Mouse (Mus musculus) limb, embryonic 13.5 days (tissue): Measurements from ENCODE around the gene Malsu1. TPM values are rescaled to one million over a fixed set of nuclear protein-coding genes. Genes with fewer than 3 reads are reported as not detected.
A peak's percentile ranks its signal among the peaks of the same experiment; 100 is the strongest.

ENCODE experiments used
- ATAC-seq: fragments of 200-750 bp; cut with Nextera tagmentation; 2 replicates; pipeline ENCODE4 v1.8.0; 2017; ENCODE audit warnings: low read depth, moderate number of reproducible peaks, moderate TSS enrichment; ENCODE audit not compliant: low FRiP score
- H3K27ac ChIP-seq: fragments of 300-500 bp; sonication (generic); 2 replicates; pipeline ENCODE4 v1.5.1; 2015; ENCODE audit warnings: inconsistent platforms, mild to moderate bottlenecking, moderate library complexity
- H3K27me3 ChIP-seq: fragments of 300-500 bp; sonication (generic); 2 replicates; pipeline ENCODE4 v1.6.1; 2015; ENCODE audit warnings: mild to moderate bottlenecking, inconsistent platforms
- H3K36me3 ChIP-seq: fragments of 300-500 bp; sonication (generic); 2 replicates; pipeline ENCODE4 v1.6.1; 2015; ENCODE audit warnings: inconsistent platforms, mild to moderate bottlenecking, moderate library complexity
- H3K4me1 ChIP-seq: fragments of 300-500 bp; sonication (generic); 2 replicates; pipeline ENCODE4 v1.6.1; 2015; ENCODE audit warnings: inconsistent platforms
- H3K4me2 ChIP-seq: fragments of 300-500 bp; sonication (generic); replicated peaks from 2 replicates; pipeline ENCODE4 v1.6.1; 2015; ENCODE audit warnings: inconsistent platforms, mild to moderate bottlenecking, moderate library complexity
- H3K4me3 ChIP-seq: fragments of 300-500 bp; sonication (generic); 2 replicates; pipeline ENCODE4 v1.5.1; 2015; ENCODE audit warnings: moderate library complexity, mild to moderate bottlenecking, inconsistent platforms
- H3K9ac ChIP-seq: fragments of 300-500 bp; sonication (generic); 2 replicates; pipeline ENCODE4 v1.6.1; 2015; ENCODE audit warnings: mild to moderate bottlenecking, inconsistent platforms
- H3K9me3 ChIP-seq: fragments of 300-500 bp; sonication (generic); 2 replicates; pipeline ENCODE4 v1.6.1; 2016; ENCODE audit warnings: inconsistent platforms
- WGBS: fragments of 180-500 bp; shearing (Covaris S2); methylation state at CpG from one replicate; pipeline ENCODE4 v1.1.7; 2015; 5-methylcytosine and 5-hydroxymethylcytosine counted together
- polyA plus RNA-seq: library from polyadenylated mRNA; unstranded; fragments of >200 nt; fragmentation: Nextera tagmentation; extraction: Ambion mirVana; gene quantifications from 2 replicates; pipeline ENCODE4 v1.2.1, GENCODE M21; 2015

Malsu1 gene
- polyA plus RNA-seq, 1 experiment from 2014 or later, result 72.7 TPM

GRCm38 (mm10) chr6:49083008-49083407 lies 9.4 kb downstream of the Malsu1 start:
- Histone ChIP-seq H3K36me3 (peaks cover 56% of the 10 kb centered on the region), H3K4me3 (no peak overlapping the region), H3K27me3 (no peaks in the 10 kb centered on the region), H3K27ac (no peak overlapping the region), H3K4me2 (no peak overlapping the region), H3K9me3 (no peaks in the 10 kb centered on the region), H3K4me1 (no peaks in the 10 kb centered on the region), H3K9ac (no peak overlapping the region)
- 89% methylated on average over 4 of the region's 4 CpGs for WGBS
- no peak for ATAC-seq

GRCm38 (mm10) chr6:49094968-49095367 lies 21.4 kb downstream of the Malsu1 start:
- H3K36me3 ChIP-seq, result peaks cover 91% of the 10 kb centered on the region

GRCm38 (mm10) chr6:49096421-49096820 lies 22.8 kb downstream of the Malsu1 start:
- H3K27ac ChIP-seq, result peak overlapping the region; percentile 11; the same call in 1 of the 2 replicates
- no peak overlapping the region for H3K4me3 ChIP-seq
- no peak overlapping the region for H3K4me2 ChIP-seq
- ATAC-seq, result no peak
- 79% methylated on average over 7 of the region's 7 CpGs for WGBS
- no peak overlapping the region for H3K9ac ChIP-seq
- peaks cover 15% of the 10 kb centered on the region for H3K4me1 ChIP-seq
- H3K27me3 ChIP-seq, result no peaks in the 10 kb centered on the region
- H3K9me3 ChIP-seq, result no peaks in the 10 kb centered on the region
- peaks cover 91% of the 10 kb centered on the region for H3K36me3 ChIP-seq

More at GRCm38 (mm10) chr6:49094968-49095367, 21.4 kb downstream of the Malsu1 start:
- no peak for ATAC-seq
- Histone ChIP-seq H3K27me3 (no peaks in the 10 kb centered on the region), H3K9me3 (no peaks in the 10 kb centered on the region), H3K4me1 (peaks cover 15% of the 10 kb centered on the region), H3K4me2 (no peak overlapping the region), H3K27ac (no peak overlapping the region), H3K9ac (no peak overlapping the region), H3K4me3 (no peak overlapping the region)
- WGBS, result 87% methylated on average over 10 of the region's 10 CpGs

GRCm38 (mm10) chr6:49096933-49097461 lies 23.4 kb downstream of the Malsu1 start:
- peaks cover 15% of the 10 kb centered on the region for H3K4me1 ChIP-seq
- no peak for ATAC-seq
- H3K4me3 ChIP-seq, result no peak overlapping the region
- H3K4me2 ChIP-seq, result no peak overlapping the region; the same call in 1 of the 2 replicates
- H3K36me3 ChIP-seq, result peaks cover 88% of the 10 kb centered on the region
- H3K27me3 ChIP-seq, result no peaks in the 10 kb centered on the region
- H3K27ac ChIP-seq, result peak overlapping the region; percentile 39; the same call in 1 of the 2 replicates
- H3K9me3 ChIP-seq, result no peaks in the 10 kb centered on the region
- 57% methylated on average over 13 of the region's 13 CpGs for WGBS
- H3K9ac ChIP-seq, result no peak overlapping the region

- 84% methylated on average over 5 of the region's 5 CpGs for WGBS
- Histone ChIP-seq H3K27me3 (no peaks in the 10 kb centered on the region), H3K4me1 (peaks cover 15% of the 10 kb centered on the region), H3K9me3 (no peaks in the 10 kb centered on the region), H3K4me2 (no peak overlapping the region), H3K9ac (no peak overlapping the region), H3K27ac (peak overlapping the region; percentile 39; the same call in 1 of the 2 replicates), H3K36me3 (peaks cover 88% of the 10 kb centered on the region), H3K4me3 (no peak overlapping the region)
- ATAC-seq, result no peak
Observed at GRCm38 (mm10) chr6:49097596-49098110, 24.1 kb downstream of the Malsu1 start.

- no peak overlapping the region for H3K4me2 ChIP-seq
- WGBS, result 91% methylated on average over 1 of the region's 1 CpGs
- peaks cover 15% of the 10 kb centered on the region for H3K4me1 ChIP-seq
- H3K36me3 ChIP-seq, result peaks cover 88% of the 10 kb centered on the region
- H3K4me3 ChIP-seq, result no peak overlapping the region
- no peak overlapping the region for H3K9ac ChIP-seq
- no peaks in the 10 kb centered on the region for H3K9me3 ChIP-seq
- H3K27me3 ChIP-seq, result no peaks in the 10 kb centered on the region
- no peak overlapping the region for H3K27ac ChIP-seq
- ATAC-seq, result no peak
Observed at GRCm38 (mm10) chr6:49099086-49099485, 25.5 kb downstream of the Malsu1 start.

- 0 out of 2 replicates have a peak, but pooled peaks cover 4% of the 10 kb centered on the region for H3K4me1 ChIP-seq
- H3K27me3 ChIP-seq, result no peaks in the 10 kb centered on the region
- no peak overlapping the region for H3K27ac ChIP-seq
- no peak overlapping the region for H3K4me3 ChIP-seq
- no peak overlapping the region for H3K4me2 ChIP-seq
- H3K36me3 ChIP-seq, result peaks cover 83% of the 10 kb centered on the region
- no peak overlapping the region for H3K9ac ChIP-seq
- 88% methylated on average over 15 of the region's 15 CpGs for WGBS
- no peaks in the 10 kb centered on the region for H3K9me3 ChIP-seq
- ATAC-seq, result no peak
Observed at GRCm38 (mm10) chr6:49106746-49107500, 33.3 kb downstream of the Malsu1 start.

GRCm38 (mm10) chr6:49109196-49109595 lies 35.6 kb downstream of the Malsu1 start:
- no peak overlapping the region for H3K9ac ChIP-seq
- no peaks in the 10 kb centered on the region for H3K27me3 ChIP-seq
- H3K4me1 ChIP-seq, result peaks cover 8% of the 10 kb centered on the region
- peaks cover 62% of the 10 kb centered on the region for H3K36me3 ChIP-seq
- H3K9me3 ChIP-seq, result no peaks in the 10 kb centered on the region
- no peak overlapping the region for H3K4me3 ChIP-seq
- no peak overlapping the region for H3K4me2 ChIP-seq
- H3K27ac ChIP-seq, result no peak overlapping the region
- ATAC-seq, result no peak
- WGBS, result 74% methylated on average over 2 of the region's 2 CpGs

GRCm38 (mm10) chr6:49113895-49114294 lies 40.3 kb downstream of the Malsu1 start:
- no peaks in the 10 kb centered on the region for H3K27me3 ChIP-seq
- H3K27ac ChIP-seq, result no peak overlapping the region
- H3K4me2 ChIP-seq, result no peak overlapping the region
- no peak overlapping the region for H3K4me3 ChIP-seq
- peak; percentile 61; the same call in 1 of the 2 replicates for ATAC-seq
- H3K4me1 ChIP-seq, result peaks cover 12% of the 10 kb centered on the region
- 18% methylated on average over 7 of the region's 7 CpGs for WGBS
- no peak overlapping the region for H3K9ac ChIP-seq
- H3K36me3 ChIP-seq, result peaks cover 42% of the 10 kb centered on the region
- no peaks in the 10 kb centered on the region for H3K9me3 ChIP-seq

- ATAC-seq, result no peak
- Histone ChIP-seq H3K9me3 (no peaks in the 10 kb centered on the region), H3K36me3 (peaks cover 36% of the 10 kb centered on the region), H3K27me3 (no peaks in the 10 kb centered on the region), H3K4me3 (no peak overlapping the region), H3K4me2 (no peak overlapping the region), H3K9ac (no peak overlapping the region), H3K27ac (no peak overlapping the region), H3K4me1 (peaks cover 9% of the 10 kb centered on the region)
- 53% methylated on average over 6 of the region's 6 CpGs for WGBS
Observed at GRCm38 (mm10) chr6:49114457-49114856, 40.9 kb downstream of the Malsu1 start.

GRCm38 (mm10) chr6:49115550-49115949 lies 42.0 kb downstream of the Malsu1 start:
- no peaks in the 10 kb centered on the region for H3K27me3 ChIP-seq
- no peaks in the 10 kb centered on the region for H3K9me3 ChIP-seq
- no peak for ATAC-seq

GRCm38 (mm10) chr6:49116241-49116640 lies 42.6 kb downstream of the Malsu1 start:
- no peaks in the 10 kb centered on the region for H3K9me3 ChIP-seq
- 94% methylated on average over 8 of the region's 8 CpGs for WGBS

More at GRCm38 (mm10) chr6:49115550-49115949, 42.0 kb downstream of the Malsu1 start:
- H3K27ac ChIP-seq, result no peak overlapping the region
- H3K4me1 ChIP-seq, result peaks cover 8% of the 10 kb centered on the region
- no peak overlapping the region for H3K4me3 ChIP-seq
- H3K9ac ChIP-seq, result no peak overlapping the region
- H3K36me3 ChIP-seq, result peaks cover 31% of the 10 kb centered on the region
- WGBS, result 77% methylated on average over 5 of the region's 5 CpGs
- H3K4me2 ChIP-seq, result no peak overlapping the region

More at GRCm38 (mm10) chr6:49116241-49116640, 42.6 kb downstream of the Malsu1 start:
- Histone ChIP-seq H3K27me3 (no peaks in the 10 kb centered on the region), H3K36me3 (peaks cover 26% of the 10 kb centered on the region), H3K4me2 (no peak overlapping the region), H3K4me3 (no peak overlapping the region), H3K27ac (no peak overlapping the region), H3K4me1 (peaks cover 8% of the 10 kb centered on the region), H3K9ac (no peak overlapping the region)
- no peak for ATAC-seq
